Mouse (Mus musculus): ENCODE measurements around the gene Gria3. TPM values are rescaled to one million over a fixed set of nuclear protein-coding genes. Genes with fewer than 3 reads are reported as not detected.

Gria3 gene
- 0.41 TPM for polyA plus RNA-seq (2017; shearing (Covaris generic))

GRCm38 (mm10) chrX:41400058-41400904, at the start of gene Gria3:
Gene Gria3, plus strand, starts transcription at chrX:41400854.

Data from naive thymus-derived CD4-positive, alpha-beta T cell, adult 5 months (primary cell).